Mouse (Mus musculus) CH12.LX (cell line): ENCODE measurements around the gene Stat6. TPM values are rescaled to one million over a fixed set of nuclear protein-coding genes. Genes with fewer than 3 reads are reported as not detected.
A peak's percentile ranks its signal among the peaks of the same experiment; 100 is the strongest.

Source experiments
- DNase-seq: peaks from one replicate; pipeline ENCODE4 v3.0.0-alpha.2; 2013; ENCODE audit errors: extremely low read depth
- H3K27ac ChIP-seq: 2 replicates; pipeline ENCODE4 v1.5.1; 2012; ENCODE audit warnings: low read depth, mild to moderate bottlenecking, control low read depth, moderate library complexity; ENCODE audit not compliant: insufficient read depth
- H3K27me3 ChIP-seq: replicated peaks from 2 replicates; pipeline ENCODE3; 2012; ENCODE audit warnings: inconsistent platforms
- H3K36me3 ChIP-seq, 2 experiments: replicated peaks in 1 of 2; 2 replicates each; pipeline versions ENCODE3 to v1.6.1; 2012; ENCODE audit warnings: inconsistent platforms in 1 of 2, low read length in 1 of 2, mild to moderate bottlenecking in 1 of 2, mixed read lengths in 1 of 2, moderate library complexity in 1 of 2; ENCODE audit not compliant: control insufficient read depth in 1 of 2, insufficient read depth in 1 of 2
- H3K4me1 ChIP-seq, 2 experiments: 2 replicates each; pipeline ENCODE4 v1.6.1; 2012; ENCODE audit warnings: inconsistent platforms in 1 of 2, moderate library complexity in 1 of 2; ENCODE audit not compliant: insufficient read depth in 2 of 2, control insufficient read depth in 1 of 2
- H3K4me2 ChIP-seq: 2 replicates; pipeline ENCODE4 v1.6.1; 2012; ENCODE audit warnings: low read depth, mild to moderate bottlenecking, control low read depth; ENCODE audit not compliant: poor library complexity, insufficient read depth, severe bottlenecking
- H3K4me3 ChIP-seq, 3 experiments: fragments of 150-350 bp in 1 of 3; sonication (generic) in 1 of 3; replicated peaks in 1 of 3; 2 replicates each; pipeline versions ENCODE3 to v1.5.1; 2011 to 2012; ENCODE audit warnings: low read depth in 2 of 3, low read length in 2 of 3, mild to moderate bottlenecking in 2 of 3, moderate library complexity in 2 of 3, control low read depth in 1 of 3, improper control_type of control experiment in 1 of 3, inconsistent platforms in 1 of 3, mixed read lengths in 1 of 3; ENCODE audit not compliant: poor library complexity in 1 of 3
- H3K79me2 ChIP-seq: replicated peaks from 2 replicates; pipeline ENCODE4 v1.6.1; 2012; ENCODE audit warnings: mild to moderate bottlenecking, moderate library complexity; ENCODE audit not compliant: control insufficient read depth, poor library complexity, insufficient read depth, severe bottlenecking; ENCODE audit errors: extremely low read depth
- H3K9ac ChIP-seq: 2 replicates; pipeline ENCODE4 v1.6.1; 2012; ENCODE audit warnings: low read depth, mild to moderate bottlenecking, control low read depth, moderate library complexity; ENCODE audit not compliant: insufficient read depth
- H3K9me3 ChIP-seq: replicated peaks from 2 replicates; pipeline ENCODE3; 2012; ENCODE audit warnings: low read length, inconsistent platforms, mixed read lengths
- CHD2 ChIP-seq: IDR thresholded peaks from 2 replicates; pipeline ENCODE4 v1.6.1; 2011; ENCODE audit warnings: low read length, improper control_type of control experiment
- CTCF ChIP-seq, 2 experiments: IDR thresholded peaks in 1 of 2; conservative IDR thresholded peaks in 1 of 2; 2 replicates each; pipeline ENCODE4 v1.5.1; 2011 to 2012; ENCODE audit warnings: low read depth in 2 of 2, low read length in 2 of 2, improper control_type of control experiment in 1 of 2, inconsistent platforms in 1 of 2, mild to moderate bottlenecking in 1 of 2, moderate library complexity in 1 of 2
- JUND ChIP-seq: conservative IDR thresholded peaks from 2 replicates; pipeline ENCODE4 v1.6.1; 2011; ENCODE audit warnings: low read depth, low read length, improper control_type of control experiment
- KAT2A ChIP-seq: IDR thresholded peaks from 2 replicates; pipeline ENCODE4 v1.6.1; 2012; ENCODE audit warnings: low read length, improper control_type of control experiment, inconsistent platforms; ENCODE audit not compliant: insufficient replicate concordance
- MEF2A ChIP-seq: IDR thresholded peaks from 2 replicates; pipeline ENCODE4 v1.6.1; 2014; ENCODE audit warnings: low read depth, mild to moderate bottlenecking, inconsistent platforms, low read length, improper control_type of control experiment, borderline replicate concordance
- NELFE ChIP-seq: IDR thresholded peaks from 2 replicates; pipeline ENCODE4 v1.6.1; 2011; ENCODE audit warnings: low read depth, low read length, improper control_type of control experiment
- PAX5 ChIP-seq: IDR thresholded peaks from 2 replicates; pipeline ENCODE4 v1.6.1; 2012; ENCODE audit warnings: low read length, inconsistent platforms, mixed read lengths
- POLR2A ChIP-seq: IDR thresholded peaks from 2 replicates; pipeline ENCODE4 v1.6.1; 2011; ENCODE audit warnings: low read depth, mild to moderate bottlenecking, improper control_type of control experiment, low read length
- RAD21 ChIP-seq: IDR thresholded peaks from 2 replicates; pipeline ENCODE4 v1.6.1; 2011; ENCODE audit warnings: low read depth, mild to moderate bottlenecking, low read length, improper control_type of control experiment, moderate library complexity
- RCOR1 ChIP-seq: conservative IDR thresholded peaks from 2 replicates; pipeline ENCODE4 v1.6.1; 2012; ENCODE audit warnings: low read depth, mild to moderate bottlenecking, inconsistent platforms, low read length, improper control_type of control experiment
- SIN3A ChIP-seq: IDR thresholded peaks from 2 replicates; pipeline ENCODE4 v1.6.1; 2012; ENCODE audit warnings: low read length, improper control_type of control experiment, inconsistent platforms
- SMC3 ChIP-seq: IDR thresholded peaks from 2 replicates; pipeline ENCODE4 v1.6.1; 2011; ENCODE audit warnings: low read depth, low read length, improper control_type of control experiment
- USF2 ChIP-seq: conservative IDR thresholded peaks from 2 replicates; pipeline ENCODE4 v1.6.1; 2011; ENCODE audit warnings: low read depth, low read length, improper control_type of control experiment
- ZC3H11A ChIP-seq: IDR thresholded peaks from 2 replicates; pipeline ENCODE4 v1.6.1; 2012; ENCODE audit warnings: low read depth, mild to moderate bottlenecking, inconsistent platforms, low read length, improper control_type of control experiment
- ZNF384 ChIP-seq: IDR thresholded peaks from 2 replicates; pipeline ENCODE4 v1.6.1; 2012; ENCODE audit warnings: low read depth, low read length, improper control_type of control experiment, inconsistent platforms
- dilution Hi-C: fragments of 300-500 bp; cut with MboI; formaldehyde crosslinking; loops from 2 replicates; pipeline ENCODE4 v1.14.3; 2020; ENCODE audit warnings: low sequenced_read_pairs; ENCODE audit not compliant: extremely low pct_unique_long_range_greater_than_20kb, extremely low pct_ligation_motif_present
- in situ Hi-C: fragments of 300-500 bp; cut with MboI; formaldehyde crosslinking; loops from 3 replicates; pipeline ENCODE4 v1.14.3; 2019; ENCODE audit warnings: low sequenced_read_pairs, low pct_ligation_motif_present, low pct_unique_long_range_greater_than_20kb, mixed read lengths
- polyA plus RNA-seq: library from polyadenylated mRNA; unstranded; fragments of >175 nt; gene quantifications from 2 replicates; pipeline ENCODE4 v1.2.1, GENCODE M21; 2012; ENCODE audit warnings: low read depth; ENCODE audit not compliant: insufficient read length
- total RNA-seq, 2 experiments: library from RNA; depleted of rRNA; stranded (reverse); fragments of 300-350 nt in 1 of 2; fragments of >200 nt in 1 of 2; gene quantifications; 2 replicates each; pipeline ENCODE4 v1.2.3; 2012 to 2014

Gene Stat6
- total and polyA plus RNA-seq, 3 experiments: 71.5 to 76.6 (median 72.1) TPM

- Histone ChIP-seq H3K4me1 (peaks cover 14 to 63% of the 10 kb centered on the region in 2 experiments), H3K27me3 (peaks cover 19% of the 10 kb centered on the region), H3K36me3 (peaks cover 30 to 56% of the 10 kb centered on the region in 2 experiments), H3K27ac (peak overlapping the region; percentile 46; the same call in 1 of the 2 replicates), H3K9me3 (no peaks in the 10 kb centered on the region), H3K9ac (no peak overlapping the region), H3K4me2 (peak overlapping the region; percentile 9; the same call in 1 of the 2 replicates), H3K79me2 (no peaks in the 10 kb centered on the region), H3K4me3 (peak overlapping the region in 1 of 3 experiments; percentile 37)
- in situ Hi-C loops: no loop called here
- dilution Hi-C loops: no loop called here
- DNase-seq: peak; percentile 77
- TF ChIP-seq PAX5 (no peak), ZNF384 (no peak), POLR2A (peak; percentile 24; the same call in 1 of the 2 replicates), CHD2 (0 out of 2 replicates have a peak, but pooled peaks have one; percentile 25), MEF2A (no peak)
Measured at GRCm38 (mm10) chr10:127661915-127662663, 19.3 kb downstream of the Stat6 start.

GRCm38 (mm10) chr10:127662666-127663253, 20.0 kb downstream of the Stat6 start:
- H3K4me2 ChIP-seq: no peak overlapping the region
- dilution Hi-C loops (no loop called here), in situ Hi-C loops (no loop called here)
- peaks cover 26% of the 10 kb centered on the region for H3K27me3 ChIP-seq
- no peak overlapping the region for H3K9ac ChIP-seq
- peak overlapping the region; percentile 39; the same call in 1 of the 2 replicates for H3K27ac ChIP-seq
- peaks cover 24 to 50% of the 10 kb centered on the region in 2 experiments for H3K36me3 ChIP-seq
- H3K4me3 ChIP-seq: peak overlapping the region in 1 of 3 experiments; percentile 12
- peak; percentile 23 for DNase-seq
- no peaks in the 10 kb centered on the region for H3K9me3 ChIP-seq
- H3K4me1 ChIP-seq: peaks cover 14 to 67% of the 10 kb centered on the region in 2 experiments
- no peaks in the 10 kb centered on the region for H3K79me2 ChIP-seq
- no peak for TF ChIP-seq USF2
- TF ChIP-seq SMC3: peak; percentile 17; the same call in 1 of the 2 replicates
- no peak for TF ChIP-seq JUND
- no peak for TF ChIP-seq CHD2
- no peak for TF ChIP-seq KAT2A
- TF ChIP-seq ZC3H11A: no peak
- no peak for TF ChIP-seq NELFE
- no peak for TF ChIP-seq SIN3A
- TF ChIP-seq RCOR1: no peak
- peak in 1 of 2 experiments; percentile 62; a peak in 2 of 4 replicates for TF ChIP-seq CTCF (conservative IDR thresholded peaks at IDR 0.05 in 1 of 2, IDR thresholded peaks at IDR 0.05 in 1 of 2; ENCODE audit: low read depth in 2 of 2, low read length in 2 of 2)
- TF ChIP-seq RAD21: peak; percentile 27
- TF ChIP-seq POLR2A: no peak
- TF ChIP-seq, all 38 proteins: peak for 3
